Mouse (Mus musculus) embryonic fibroblast, embryonic 13.5 days (primary cell): ENCODE results near the gene Atf3.

ENCODE experiments used
- CTCF ChIP-seq: IDR thresholded peaks from 2 replicates; pipeline ENCODE4 v1.5.1; 2011; ENCODE audit warnings: mild to moderate bottlenecking, control low read depth, low read length, moderate library complexity, borderline replicate concordance; ENCODE audit not compliant: insufficient read depth
- POLR2A ChIP-seq: IDR thresholded peaks from 2 replicates; pipeline ENCODE4 v1.6.1; 2011; ENCODE audit warnings: low read depth, mild to moderate bottlenecking, control low read depth, low read length, moderate library complexity

DNA sequence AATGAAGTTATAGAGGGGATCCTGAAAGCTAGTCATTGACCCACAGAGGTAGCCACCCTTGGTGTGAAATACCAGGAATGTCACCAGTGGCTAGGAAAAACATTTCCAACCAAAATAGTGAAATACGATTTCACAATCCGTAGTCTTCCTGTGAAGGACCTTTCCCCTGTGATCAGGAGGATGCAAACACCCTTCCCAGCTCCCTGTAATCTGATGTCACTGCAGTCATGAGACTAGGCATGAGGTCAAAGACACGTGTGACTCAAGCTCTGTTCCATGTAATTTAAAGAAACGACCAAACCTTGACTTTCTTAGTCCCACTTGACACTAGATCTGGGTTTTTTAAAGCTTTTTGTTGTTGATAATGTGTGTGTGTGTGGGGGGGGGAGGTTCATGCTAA, 21.8 kb upstream of the Atf3 start:
- TF ChIP-seq POLR2A (no peak), CTCF (no peak)
